Comparison of ENCODE assay signal across 9 mouse cellular contexts in the genomic region with DNA sequence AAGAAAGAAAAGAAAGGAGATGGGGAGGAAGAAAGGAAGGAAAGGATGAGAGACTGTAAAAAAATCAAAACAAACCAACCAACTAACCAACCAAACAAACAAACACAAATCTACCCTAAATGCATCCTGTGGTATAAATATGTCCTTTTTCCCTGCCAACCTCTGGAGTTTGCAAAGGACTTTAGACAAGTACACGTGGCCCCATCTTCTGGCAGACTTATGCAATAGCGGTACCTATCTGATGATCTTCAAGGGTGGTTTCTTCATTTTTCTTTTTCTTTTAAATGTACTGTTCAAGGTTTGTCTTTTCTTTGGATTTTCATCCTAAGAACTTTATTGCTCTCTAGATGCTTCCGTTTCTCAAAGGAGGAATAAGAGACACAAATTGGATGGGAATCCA.
DNase-seq lines count a peak whose midpoint lies in the region; ATAC-seq and TF ChIP-seq lines count a peak whose summit lies in the region.
"Had no signal": no experiment of that assay in that cellular context is flagged by ENCODE, and none has a peak within 500 bp of the region (broad histone marks: within the 10 kb centered on the region; RNA-seq: fewer than 3 reads in every experiment).

No protein-coding gene starts in this region.

- no peaks in the 10 kb centered on the region for H3K36me3 ChIP-seq in neural tube, embryonic 11.5 days (ENCODE audit: control insufficient read depth, insufficient read depth, low read length)
- no peaks in the 10 kb centered on the region for H3K36me3 ChIP-seq in neural tube, embryonic 15.5 days
- no peaks in the 10 kb centered on the region for H3K36me3 ChIP-seq in limb, embryonic 14.5 days (ENCODE audit: control insufficient read depth, insufficient read depth, low read length)
- H3K36me3 ChIP-seq: neural tube, embryonic 12.5 days had no signal

- H3K9ac ChIP-seq in neural tube, embryonic 11.5 days (ENCODE audit: low read length) = no peak overlapping the region
- H3K9ac ChIP-seq in neural tube, embryonic 15.5 days (replicated peaks) = no peak overlapping the region
- no peak overlapping the region for H3K9ac ChIP-seq in limb, embryonic 14.5 days (ENCODE audit: low read depth, low read length, severe bottlenecking)
- H3K9ac ChIP-seq: neural tube, embryonic 12.5 days had no signal

- DNase-seq in gastrocnemius, postnatal 14 days = peak; percentile 9
- no peak for DNase-seq in gastrocnemius, postnatal 25 days
- peak; percentile 30 for DNase-seq in neural tube, embryonic 11.5 days (ENCODE audit: low spot score)
- peak; percentile 79 for DNase-seq in cerebellum, adult 9-10 months
- peak; percentile 84 for DNase-seq in limb, embryonic 14.5 days (ENCODE audit: low spot score)
- peak; percentile 7 to 16 for DNase-seq in thymus, postnatal 36 days
- no peak for DNase-seq in urinary bladder, postnatal 4 days (ENCODE audit: low spot score in 2 of 2)

- H3K4me2 ChIP-seq in neural tube, embryonic 11.5 days (ENCODE audit: low read depth) = no peak overlapping the region
- H3K4me2 ChIP-seq in neural tube, embryonic 15.5 days = no peak overlapping the region
- no peak overlapping the region for H3K4me2 ChIP-seq in limb, embryonic 14.5 days (replicated peaks; ENCODE audit: low read depth, low read length, severe bottlenecking)
- H3K4me2 ChIP-seq: neural tube, embryonic 12.5 days had no signal

- intact Hi-C loops in gastrocnemius, postnatal 14 days (cut with DNase I; ENCODE audit: low total_unique reads) = no loop called here

- no peaks in the 10 kb centered on the region for H3K9me3 ChIP-seq in neural tube, embryonic 11.5 days (ENCODE audit: control insufficient read depth, low read length)
- no peaks in the 10 kb centered on the region for H3K9me3 ChIP-seq in neural tube, embryonic 15.5 days (replicated peaks)
- no peaks in the 10 kb centered on the region for H3K9me3 ChIP-seq in limb, embryonic 14.5 days (ENCODE audit: control insufficient read depth, low read length)
- H3K9me3 ChIP-seq: neural tube, embryonic 12.5 days had no signal

- no peak for ATAC-seq in neural tube, embryonic 11.5 days (ENCODE audit: insufficient read depth, low FRiP score, low TSS enrichment)
- ATAC-seq in neural tube, embryonic 15.5 days (ENCODE audit: low FRiP score) = no peak
- ATAC-seq in limb, embryonic 14.5 days (ENCODE audit: low FRiP score, low read depth) = no peak

- TF ChIP-seq POLR2A in limb, embryonic 14.5 days (IDR thresholded peaks at IDR 0.05; ENCODE audit: borderline replicate concordance, extremely low read depth, insufficient read depth, insufficient read length) = no peak

- H3K4me3 ChIP-seq in neural tube, embryonic 11.5 days (ENCODE audit: low read depth, low read length) = no peak overlapping the region
- no peak overlapping the region for H3K4me3 ChIP-seq in neural tube, embryonic 15.5 days (replicated peaks)
- no peak overlapping the region for H3K4me3 ChIP-seq in limb, embryonic 14.5 days (replicated peaks; ENCODE audit: low read length)
- H3K4me3 ChIP-seq: neural tube, embryonic 12.5 days had no signal

- WGBS in neural tube, embryonic 11.5 days = 54% methylated on average over 3 of the region's 3 CpGs
- WGBS in neural tube, embryonic 15.5 days = 57% methylated on average over 3 of the region's 3 CpGs
- WGBS in limb, embryonic 14.5 days = 52% methylated on average over 3 of the region's 3 CpGs

- no peak overlapping the region for H3K27ac ChIP-seq in neural tube, embryonic 11.5 days (ENCODE audit: low read depth, low read length)
- no peak overlapping the region for H3K27ac ChIP-seq in neural tube, embryonic 15.5 days (replicated peaks)
- H3K27ac ChIP-seq in limb, embryonic 14.5 days (replicated peaks; ENCODE audit: low read depth, low read length) = no peak overlapping the region
- H3K27ac ChIP-seq: neural tube, embryonic 12.5 days had no signal

- H3K27me3 ChIP-seq in neural tube, embryonic 11.5 days (ENCODE audit: control insufficient read depth, insufficient read depth, low read length) = no peaks in the 10 kb centered on the region
- no peaks in the 10 kb centered on the region for H3K27me3 ChIP-seq in neural tube, embryonic 15.5 days (replicated peaks)
- H3K27me3 ChIP-seq in limb, embryonic 14.5 days (ENCODE audit: control insufficient read depth, insufficient read depth, low read length) = no peaks in the 10 kb centered on the region
- H3K27me3 ChIP-seq: neural tube, embryonic 12.5 days had no signal

- H3K4me1 ChIP-seq in neural tube, embryonic 11.5 days (ENCODE audit: control insufficient read depth, insufficient read depth, low read length) = no peaks in the 10 kb centered on the region
- peaks cover 7% of the 10 kb centered on the region for H3K4me1 ChIP-seq in neural tube, embryonic 15.5 days
- 0 out of 2 replicates have a peak, but pooled peaks cover 4% of the 10 kb centered on the region for H3K4me1 ChIP-seq in limb, embryonic 14.5 days (ENCODE audit: control insufficient read depth, insufficient read depth, low read length)

Comparison
In these comparisons a context has a peak if more than half of its experiments do, and no peak if none do; other contexts are left out.
1. DNase-seq: peak in gastrocnemius, postnatal 14 days (single experiment), neural tube, embryonic 11.5 days (single experiment), cerebellum, adult 9-10 months (single experiment), limb, embryonic 14.5 days (single experiment) and thymus, postnatal 36 days (2 of 2); none in gastrocnemius, postnatal 25 days (single experiment) and urinary bladder, postnatal 4 days (0 of 2).